Mouse (Mus musculus) left cerebral cortex, postnatal 36 days (tissue): ENCODE measurements at regions not wholly inside any gene's neighbourhood (a gene's known extent, or its start where the extent isn't known, plus 50 kb on each side); places are given as distances from the start of the nearest gene placed in this dataset.
"Not testable (repeated sequence)": the region's sequence is repeated elsewhere in the genome, so short reads cannot be mapped to it uniquely, and the experiment has no call there.

Experiments used
- DNase-seq, 2 experiments: peaks; one replicate each; pipeline ENCODE4 v3.0.0; 2021 to 2022; ENCODE audit warnings: low spot score in 2 of 2, mixed read lengths in 1 of 2
- intact Hi-C: fragments of 180-260 bp; cut with DNase I; formaldehyde crosslinking; loops from one replicate; pipeline ENCODE4 v1.15.1; 2025

- DNase-seq = no peak
- intact Hi-C loops = no loop called here
These were observed 194.4 kb upstream of the Ppp6c start for GRCm38 (mm10) chr2:39420696-39421095.

GRCm38 (mm10) chr2:39400336-39400735 is 174.1 kb upstream of the Ppp6c start:
- no peak for DNase-seq
- intact Hi-C loops = no loop called here

DNA sequence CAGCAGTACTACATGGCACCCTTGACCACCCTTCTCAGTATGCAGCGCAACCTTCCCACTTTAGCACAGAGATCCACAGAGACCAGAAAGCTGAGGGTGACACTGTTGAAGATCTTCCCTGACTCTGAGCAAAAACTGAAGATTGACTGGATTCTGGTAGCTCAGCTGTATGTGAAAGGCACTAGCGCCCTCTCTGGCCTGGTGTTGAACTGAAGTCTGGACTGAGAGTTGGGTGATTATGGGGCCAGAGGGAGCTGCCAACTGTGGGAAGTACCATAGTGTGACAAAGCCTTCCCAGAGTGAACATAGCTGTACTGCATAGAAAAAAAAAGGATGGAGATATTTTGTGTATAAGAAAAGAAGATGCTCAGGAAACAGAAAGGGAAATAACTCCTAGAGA is 173.3 kb upstream of the Ppp6c start:
- intact Hi-C loops = no loop called here
- no peak for DNase-seq

- DNase-seq = no peak
- intact Hi-C loops = no loop called here
These were observed 168.4 kb upstream of the Ppp6c start for GRCm38 (mm10) chr2:39394643-39395042.

DNA sequence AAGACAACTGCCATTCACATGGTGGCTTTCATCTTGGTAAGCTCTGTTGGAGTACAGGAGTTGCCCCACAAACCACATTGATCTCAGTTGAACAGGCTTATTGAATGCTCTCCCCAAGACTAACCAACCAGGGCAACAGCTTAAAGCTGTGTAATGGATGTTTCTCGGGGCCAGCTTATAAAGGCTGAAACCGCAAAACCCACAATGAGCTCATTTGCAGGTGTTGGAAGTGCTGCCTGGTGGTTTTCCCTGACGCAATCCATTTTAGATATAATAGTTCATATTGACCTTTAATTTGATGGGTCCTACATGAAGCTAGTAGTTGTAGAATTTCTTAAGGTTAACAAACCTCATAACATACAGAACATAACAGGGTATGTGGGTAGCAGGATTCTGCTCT is 151.0 kb upstream of the Ppp6c start:
- no peak for DNase-seq
- intact Hi-C loops = no loop called here

GRCm38 (mm10) chr2:39373068-39373779 is 147.0 kb upstream of the Ppp6c start:
- intact Hi-C loops = loop anchor here (5.0 kb wide), 1 partner anchor 96 kb away; no protein-coding TSS in a partner anchor
- peak; percentile 88 to 93 for DNase-seq

DNA sequence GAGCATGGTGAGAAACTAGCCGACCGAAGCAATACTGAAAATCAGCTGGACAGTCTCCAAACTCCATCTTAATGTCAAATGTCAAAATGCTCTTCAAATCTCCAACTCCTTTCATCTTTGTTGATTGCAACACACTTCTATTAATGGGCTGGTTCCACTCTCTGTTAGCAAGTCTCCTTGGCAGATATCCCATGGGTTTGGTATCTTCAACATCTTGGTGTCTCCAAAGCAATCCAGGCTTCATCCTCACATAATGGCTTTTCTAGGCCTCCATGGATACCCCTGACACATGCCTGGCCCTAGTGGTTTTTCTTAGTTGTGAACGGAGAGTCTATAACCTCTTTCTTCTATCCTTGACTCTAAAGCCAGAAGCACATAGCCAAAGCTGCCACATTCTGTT is 118.0 kb upstream of the Ppp6c start:
- no peak for DNase-seq
- intact Hi-C loops = no loop called here

- no peak for DNase-seq
- intact Hi-C loops = no loop called here
These were observed 114.2 kb upstream of the Ppp6c start for GRCm38 (mm10) chr2:39340406-39340805.

DNA sequence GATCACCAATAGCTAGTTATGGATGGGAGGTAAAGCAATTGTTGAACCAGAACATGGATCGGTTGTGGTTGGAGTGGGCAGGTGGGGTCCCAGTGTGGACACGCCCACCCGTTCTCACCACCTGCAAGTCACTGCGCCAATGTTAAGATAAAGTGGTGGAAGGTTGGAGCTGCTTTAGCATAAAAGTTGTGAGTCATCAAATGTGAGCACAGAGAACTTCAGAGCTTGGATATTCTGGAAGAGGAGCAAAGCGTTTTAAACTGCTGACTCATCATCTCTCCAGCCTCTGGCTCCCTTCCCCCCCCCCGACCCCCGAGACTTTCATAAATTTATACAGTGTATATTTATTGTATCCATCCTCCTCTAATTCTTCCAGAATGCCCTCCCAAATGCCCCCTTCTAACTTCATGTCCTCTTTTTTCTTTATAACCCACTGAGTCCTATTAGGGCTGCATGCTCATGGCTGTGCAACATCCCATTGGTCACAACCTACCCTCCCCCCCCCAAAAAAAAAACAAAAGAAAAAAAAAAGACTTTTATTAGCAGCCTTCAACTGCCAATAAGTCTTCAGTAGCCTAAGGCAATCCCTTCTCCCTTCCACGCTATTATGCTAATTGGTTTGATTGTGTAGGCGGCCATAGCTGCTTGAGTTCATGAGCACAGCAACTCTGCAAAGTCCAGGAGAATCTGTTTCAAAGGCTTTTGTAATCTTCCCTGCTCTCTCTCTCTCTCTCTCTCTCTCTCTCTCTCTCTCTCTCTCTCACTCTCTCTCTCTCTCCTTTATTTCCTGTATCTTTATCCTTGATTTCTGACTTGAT is 112.8 kb upstream of the Ppp6c start:
- DNase-seq = no peak
- intact Hi-C loops = no loop called here

DNA sequence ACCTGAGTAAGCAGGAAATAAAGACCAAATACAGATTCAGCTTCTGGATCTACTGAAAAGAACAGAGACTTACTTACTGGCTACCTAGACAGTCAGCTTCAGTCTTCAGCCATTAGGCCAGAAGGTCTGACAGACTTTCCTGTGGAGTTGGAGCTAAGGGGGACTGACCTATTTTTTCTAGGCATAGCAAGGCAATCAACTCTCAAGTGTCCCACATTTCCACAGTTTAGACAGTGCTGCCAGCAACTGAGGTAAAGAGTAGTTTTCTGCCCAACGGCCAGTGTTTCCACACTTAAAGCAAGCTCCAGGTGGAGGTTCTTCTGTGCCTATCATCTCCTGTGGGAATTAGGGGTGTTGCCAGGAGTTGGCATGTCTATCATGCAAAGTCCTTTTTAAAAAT is 111.3 kb upstream of the Ppp6c start:
- intact Hi-C loops = no loop called here
- no peak for DNase-seq

GRCm38 (mm10) chr2:39325715-39326493 is 99.7 kb upstream of the Ppp6c start:
- DNase-seq = no peak
- intact Hi-C loops = no loop called here

GRCm38 (mm10) chr2:39325122-39325521 is 98.9 kb upstream of the Ppp6c start:
- not testable (repeated sequence) for DNase-seq

GRCm38 (mm10) chr2:39299798-39300382 is 73.6 kb upstream of the Ppp6c start:
- no peak for DNase-seq
- intact Hi-C loops = no loop called here

More at GRCm38 (mm10) chr2:39325122-39325521, 98.9 kb upstream of the Ppp6c start:
- intact Hi-C loops = not testable (repeated sequence)

DNA sequence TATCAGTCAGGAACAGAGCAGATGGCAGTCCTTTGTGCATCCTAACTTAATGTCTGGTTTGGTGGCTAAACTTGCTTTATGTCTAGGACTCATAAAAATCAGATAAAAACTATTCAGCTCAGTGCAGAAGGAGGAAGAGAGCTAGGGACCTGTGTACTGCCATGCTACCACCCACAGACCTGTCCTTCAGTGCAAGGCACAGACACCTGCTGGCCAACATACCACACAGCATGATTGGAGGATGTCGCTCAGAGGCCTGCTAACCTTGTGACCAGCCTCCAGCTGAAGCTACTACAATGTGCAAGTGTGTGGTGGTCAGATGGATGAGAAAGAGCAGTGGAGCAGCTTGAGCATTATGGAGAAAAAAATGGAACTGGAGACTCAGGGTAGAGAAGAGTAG is 73.0 kb upstream of the Ppp6c start:
- intact Hi-C loops = no loop called here
- DNase-seq = no peak

DNA sequence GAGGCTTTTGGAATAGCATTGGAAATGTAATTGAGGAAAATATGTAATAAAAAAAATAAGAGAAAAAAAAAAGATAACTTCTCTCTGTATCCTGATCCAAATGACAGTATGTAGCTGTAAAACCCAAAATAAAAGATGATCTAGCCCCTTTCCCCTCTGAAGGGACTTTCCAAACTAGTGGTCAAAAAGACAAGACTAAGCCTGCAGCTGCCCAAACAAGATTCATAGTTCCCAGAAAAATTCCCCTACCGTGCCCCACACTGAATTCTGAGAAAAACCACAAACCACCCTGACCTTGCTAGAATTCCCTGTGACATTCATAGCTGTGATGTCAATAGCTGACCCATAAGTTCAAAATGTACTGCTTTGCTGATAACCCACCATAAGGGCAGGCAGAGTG is 69.2 kb upstream of the Ppp6c start:
- no peak for DNase-seq
- intact Hi-C loops = no loop called here

- no peak for DNase-seq
- intact Hi-C loops = loop anchor here (5.0 kb wide), 1 partner anchor 94 kb away; no protein-coding TSS in a partner anchor
These were observed 52.0 kb upstream of the Ppp6c start for GRCm38 (mm10) chr2:39278218-39278617.
